Mouse (Mus musculus) kidney, postnatal 4 days (tissue): Measurements from ENCODE around the gene Ptprc.
A peak's percentile ranks its signal among the peaks of the same experiment; 100 is the strongest.

Source experiments
- DNase-seq, 2 experiments: peaks; one replicate each; pipeline ENCODE4 v3.0.0; 2021; ENCODE audit warnings: mixed read lengths in 2 of 2

Gene Ptprc

GRCm38 (mm10) chr1:138148844-138149243, 26.7 kb downstream of the Ptprc start:
- DNase-seq: no peak

GRCm38 (mm10) chr1:138145571-138145970, 29.9 kb downstream of the Ptprc start:
- DNase-seq: no peak

GRCm38 (mm10) chr1:138145148-138145547, 30.4 kb downstream of the Ptprc start:
- no peak for DNase-seq

- DNase-seq: no peak
These were observed 31.1 kb downstream of the Ptprc start for GRCm38 (mm10) chr1:138144365-138144764.

- DNase-seq: no peak
These were observed 34.7 kb downstream of the Ptprc start for GRCm38 (mm10) chr1:138140769-138141168.

- no peak for DNase-seq
These were observed 37.8 kb downstream of the Ptprc start for GRCm38 (mm10) chr1:138137696-138138095.

GRCm38 (mm10) chr1:138137024-138137577, 38.4 kb downstream of the Ptprc start:
- DNase-seq: no peak

GRCm38 (mm10) chr1:138136373-138136779, 39.1 kb downstream of the Ptprc start:
- DNase-seq: peak; percentile 10 to 25

- no peak for DNase-seq
These were observed 39.7 kb downstream of the Ptprc start for GRCm38 (mm10) chr1:138135637-138136372.

- DNase-seq: no peak
These were observed 40.4 kb downstream of the Ptprc start for GRCm38 (mm10) chr1:138135117-138135516.

- DNase-seq: no peak
These were observed 41.2 kb downstream of the Ptprc start for GRCm38 (mm10) chr1:138134324-138134723.

GRCm38 (mm10) chr1:138131739-138132138, 43.8 kb downstream of the Ptprc start:
- DNase-seq: no peak

GRCm38 (mm10) chr1:138130145-138130544, 45.4 kb downstream of the Ptprc start:
- no peak for DNase-seq

- no peak for DNase-seq
These were observed 48.7 kb downstream of the Ptprc start for GRCm38 (mm10) chr1:138126843-138127242.

GRCm38 (mm10) chr1:138125281-138125680, 50.2 kb downstream of the Ptprc start:
- no peak for DNase-seq

GRCm38 (mm10) chr1:138123866-138124265, 51.6 kb downstream of the Ptprc start:
- no peak for DNase-seq

- DNase-seq: no peak
These were observed 55.6 kb downstream of the Ptprc start for GRCm38 (mm10) chr1:138119895-138120294.

- DNase-seq: no peak
These were observed 82.3 kb downstream of the Ptprc start for GRCm38 (mm10) chr1:138093219-138093618.

GRCm38 (mm10) chr1:138085810-138086209, 89.7 kb downstream of the Ptprc start:
- DNase-seq: peak; percentile 65 to 67

- peak in 1 of 2 experiments; percentile 14 for DNase-seq
These were observed 91.8 kb downstream of the Ptprc start for GRCm38 (mm10) chr1:138083707-138084106.

- no peak for DNase-seq
These were observed 95.2 kb downstream of the Ptprc start for GRCm38 (mm10) chr1:138080308-138080707.

GRCm38 (mm10) chr1:138044196-138044945, 131.1 kb downstream of the Ptprc start:
- DNase-seq: peak; percentile 86 to 88

- DNase-seq: peak; percentile 24 to 31
These were observed 135.0 kb downstream of the Ptprc start for GRCm38 (mm10) chr1:138040556-138040955.

- DNase-seq: no peak
These were observed 136.3 kb downstream of the Ptprc start for GRCm38 (mm10) chr1:138039201-138039600.
